Mouse (Mus musculus): ENCODE results near the gene Gcsh. TPM values are rescaled to one million over a fixed set of nuclear protein-coding genes. Genes with fewer than 3 reads are reported as not detected.

The Gcsh gene
- polyA plus RNA-seq, 2 experiments from 2014 or later, result 30.8 to 37.3 TPM

Other genes starting within 250 kb of the Gcsh start
- gene Cmc2, start 72.1 kb downstream of the Gcsh start, polyA plus RNA-seq (2017; shearing (Covaris generic)), result 10 to 100 TPM; 34.8 to 43.4 TPM
- gene Cenpn, start 71.8 kb downstream of the Gcsh start, polyA plus RNA-seq (2017; shearing (Covaris generic)), result 1 to 10 TPM; 7.4 to 8.5 TPM
- gene Atmin, start 50.1 kb downstream of the Gcsh start, polyA plus RNA-seq (2017; shearing (Covaris generic)), result 1 to 10 TPM; 7.0 to 9.0 TPM
- gene 1700030J22Rik, start 14.6 kb downstream of the Gcsh start, polyA plus RNA-seq (2017; shearing (Covaris generic)), result not detected
- gene Pkd1l2, start 88.9 kb upstream of the Gcsh start, polyA plus RNA-seq (2017; shearing (Covaris generic)), result under 1 TPM; 0.31 to 0.74 TPM
- not detected for gene Bco1, start 102.3 kb upstream of the Gcsh start, polyA plus RNA-seq (2017; shearing (Covaris generic))
- 1 to 10 TPM; 2.1 to 2.2 TPM for gene Gan, start 164.6 kb upstream of the Gcsh start, polyA plus RNA-seq (2017; shearing (Covaris generic))